Mouse (Mus musculus): Measurements from ENCODE around the gene Cfb.

The Cfb gene

GRCm38 (mm10) chr17:34883332-34883731 lies 21.0 kb upstream of the Cfb start:
- DNase-seq = no peak

GRCm38 (mm10) chr17:34881683-34882310 lies 19.5 kb upstream of the Cfb start, which contains the start of gene Gm20547:
Gm20547 (minus strand) TSS chr17:34882042.
- DNase-seq = no peak

- no peak for DNase-seq
These were observed 18.8 kb upstream of the Cfb start for GRCm38 (mm10) chr17:34881166-34881565.

- DNase-seq = no peak
These were observed 17.1 kb upstream of the Cfb start, which contains the start of gene Zbtb12 for GRCm38 (mm10) chr17:34879336-34879879. Zbtb12 (plus strand) TSS chr17:34879483.

- no peak for DNase-seq
These were observed 12.0 kb upstream of the Cfb start for GRCm38 (mm10) chr17:34874321-34874720.

GRCm38 (mm10) chr17:34865981-34866380 lies 3.7 kb upstream of the Cfb start:
- no peak for DNase-seq

- no peak for DNase-seq
These were observed 458 bp downstream of the Cfb start for GRCm38 (mm10) chr17:34861704-34862415.

GRCm38 (mm10) chr17:34860514-34860913 lies 1.8 kb downstream of the Cfb start:
- DNase-seq = no peak

- no peak for DNase-seq
These were observed 3.6 kb downstream of the Cfb start for GRCm38 (mm10) chr17:34858670-34859069.

GRCm38 (mm10) chr17:34855825-34856224 lies 6.5 kb downstream of the Cfb start:
- DNase-seq = peak; percentile 38 to 44

GRCm38 (mm10) chr17:34854761-34855160 lies 7.6 kb downstream of the Cfb start:
- no peak for DNase-seq

- no peak for DNase-seq
These were observed 8.8 kb downstream of the Cfb start for GRCm38 (mm10) chr17:34853511-34853910.

- no peak for DNase-seq
These were observed 11.7 kb downstream of the Cfb start for GRCm38 (mm10) chr17:34850517-34851125.

- DNase-seq = peak; percentile 96 to 99
These were observed 12.4 kb downstream of the Cfb start, which contains the start of the genes Skiv2l and Nelfe for GRCm38 (mm10) chr17:34849722-34850516. Skiv2l (minus strand) TSS chr17:34850210. Nelfe (plus strand) TSS chr17:34850391.

- DNase-seq = no peak
These were observed 14.7 kb downstream of the Cfb start for GRCm38 (mm10) chr17:34847615-34848014.

- DNase-seq = no peak
These were observed 15.1 kb downstream of the Cfb start for GRCm38 (mm10) chr17:34847192-34847591.

- no peak for DNase-seq
These were observed 17.4 kb downstream of the Cfb start for GRCm38 (mm10) chr17:34844884-34845283.

GRCm38 (mm10) chr17:34840736-34841307 lies 21.5 kb downstream of the Cfb start:
- no peak for DNase-seq

GRCm38 (mm10) chr17:34838785-34839184 lies 23.5 kb downstream of the Cfb start:
- DNase-seq = no peak

- peak in 1 of 2 experiments; percentile 26 for DNase-seq
These were observed 24.6 kb downstream of the Cfb start for GRCm38 (mm10) chr17:34837464-34838324.

- peak; percentile 96 to 97 for DNase-seq
These were observed 25.5 kb downstream of the Cfb start, which contains the start of the genes Stk19 and Dxo for GRCm38 (mm10) chr17:34836856-34837221. Stk19 (minus strand) TSS chr17:34836945. Dxo (plus strand) TSS chr17:34837019.
